Mouse (Mus musculus) forebrain, embryonic 10.5 days (tissue): ENCODE results near the gene Arl5c. TPM values are rescaled to one million over a fixed set of nuclear protein-coding genes. Genes with fewer than 3 reads are reported as not detected.

Source experiments
- DNase-seq: peaks from one replicate; pipeline ENCODE4 v3.0.0-alpha.2; 2017; ENCODE audit warnings: low spot score; ENCODE audit errors: extremely low spot score
- H3K27ac ChIP-seq: fragments of 300-500 bp; sonication (generic); 2 replicates; pipeline ENCODE4 v1.5.1; 2016; ENCODE audit warnings: mild to moderate bottlenecking
- H3K27me3 ChIP-seq: fragments of 300-500 bp; sonication (generic); 2 replicates; pipeline ENCODE4 v1.6.1; 2016; ENCODE audit warnings: mild to moderate bottlenecking; ENCODE audit not compliant: poor library complexity, severe bottlenecking
- H3K36me3 ChIP-seq: fragments of 300-500 bp; sonication (generic); replicated peaks from 2 replicates; pipeline ENCODE4 v1.6.1; 2016; ENCODE audit warnings: mild to moderate bottlenecking, moderate library complexity
- H3K4me1 ChIP-seq: fragments of 300-500 bp; sonication (generic); 2 replicates; pipeline ENCODE4 v1.6.1; 2016
- H3K4me3 ChIP-seq: fragments of 300-500 bp; sonication (generic); 2 replicates; pipeline ENCODE4 v1.5.1; 2016; ENCODE audit warnings: mild to moderate bottlenecking, moderate library complexity
- H3K9me3 ChIP-seq: fragments of 300-500 bp; sonication (generic); 2 replicates; pipeline ENCODE4 v1.6.1; 2016; ENCODE audit warnings: mild to moderate bottlenecking, moderate library complexity
- WGBS: fragments of 180-500 bp; shearing (Covaris S2); methylation state at CpG from one replicate; pipeline ENCODE4 v1.1.7; 2016; 5-methylcytosine and 5-hydroxymethylcytosine counted together
- polyA plus RNA-seq: library from polyadenylated mRNA; unstranded; fragments of >200 nt; fragmentation: Nextera tagmentation; extraction: Ambion mirVana; gene quantifications from 2 replicates; pipeline ENCODE4 v1.2.1, GENCODE M21; 2016

Arl5c gene
- polyA plus RNA-seq, 1 experiment from 2014 or later = 15.2 TPM

- DNase-seq = peak; percentile 93
- H3K4me1 ChIP-seq = peaks cover 42% of the 10 kb centered on the region
- H3K27ac ChIP-seq = peak within 1 kb of the TSS; percentile 99
- peaks cover 37% of the 10 kb centered on the region for H3K36me3 ChIP-seq
- H3K4me3 ChIP-seq = peak within 1 kb of the TSS; percentile 100
- peaks cover 2% of the 10 kb centered on the region for H3K27me3 ChIP-seq
- H3K9me3 ChIP-seq = no peaks in the 10 kb centered on the region
- under 1% methylated on average over 69 of the region's 69 CpGs for WGBS
Measured at GRCm38 (mm10) chr11:98026570-98027296, 30.8 kb upstream of the Arl5c start, which contains the start of gene Rpl19. TSS of gene Rpl19 (plus strand) at chr11:98026710.

- Histone ChIP-seq H3K9me3 (no peaks in the 10 kb centered on the region), H3K27me3 (peaks cover 7% of the 10 kb centered on the region), H3K4me1 (peaks cover 47% of the 10 kb centered on the region), H3K36me3 (peaks cover 35% of the 10 kb centered on the region), H3K27ac (peak overlapping the region; percentile 99), H3K4me3 (peak overlapping the region; percentile 100)
- 7% methylated on average over 15 of the region's 15 CpGs for WGBS
- DNase-seq = no peak
Measured at GRCm38 (mm10) chr11:98026248-98026569, 30.2 kb upstream of the Arl5c start.

GRCm38 (mm10) chr11:98024516-98024915, 28.5 kb upstream of the Arl5c start:
- Histone ChIP-seq H3K27ac (no peak overlapping the region), H3K27me3 (peaks cover 24% of the 10 kb centered on the region), H3K36me3 (peaks cover 18% of the 10 kb centered on the region), H3K9me3 (no peaks in the 10 kb centered on the region), H3K4me1 (peaks cover 64% of the 10 kb centered on the region), H3K4me3 (no peak overlapping the region)
- 94% methylated on average over 3 of the region's 3 CpGs for WGBS
- no peak for DNase-seq

GRCm38 (mm10) chr11:98022555-98023371, 26.8 kb upstream of the Arl5c start, which contains the start of gene Cacnb1:
TSS of gene Cacnb1 (minus strand) at chr11:98023034.
- H3K4me1 ChIP-seq = peaks cover 72% of the 10 kb centered on the region

GRCm38 (mm10) chr11:98022253-98022554, 26.2 kb upstream of the Arl5c start:
- peaks cover 12% of the 10 kb centered on the region for H3K36me3 ChIP-seq
- H3K27ac ChIP-seq = peak overlapping the region; percentile 95
- H3K4me3 ChIP-seq = peak overlapping the region; percentile 64
- no peak for DNase-seq
- WGBS = 0% methylated on average over 23 of the region's 23 CpGs
- H3K27me3 ChIP-seq = peaks cover 34% of the 10 kb centered on the region
- H3K4me1 ChIP-seq = peaks cover 70% of the 10 kb centered on the region
- H3K9me3 ChIP-seq = no peaks in the 10 kb centered on the region

More at GRCm38 (mm10) chr11:98022555-98023371, 26.8 kb upstream of the Arl5c start, which contains the start of gene Cacnb1:
- Histone ChIP-seq H3K27me3 (peaks cover 34% of the 10 kb centered on the region), H3K36me3 (peaks cover 7% of the 10 kb centered on the region; the same call in 1 of the 2 replicates), H3K4me3 (peak within 1 kb of the TSS; percentile 64), H3K9me3 (no peaks in the 10 kb centered on the region), H3K27ac (peak within 1 kb of the TSS; percentile 95)
- peak; percentile 84 for DNase-seq
- under 1% methylated on average over 52 of the region's 52 CpGs for WGBS

- peaks cover 34% of the 10 kb centered on the region for H3K27me3 ChIP-seq
- peak overlapping the region; percentile 64 for H3K4me3 ChIP-seq
- H3K4me1 ChIP-seq = peaks cover 70% of the 10 kb centered on the region
- no peak for DNase-seq
- peaks cover 17% of the 10 kb centered on the region for H3K36me3 ChIP-seq
- H3K9me3 ChIP-seq = no peaks in the 10 kb centered on the region
- peak overlapping the region; percentile 95 for H3K27ac ChIP-seq
- WGBS = 4% methylated on average over 34 of the region's 34 CpGs
Measured at GRCm38 (mm10) chr11:98021565-98022252, 25.7 kb upstream of the Arl5c start.

GRCm38 (mm10) chr11:98021118-98021517, 25.1 kb upstream of the Arl5c start:
- H3K4me1 ChIP-seq = peaks cover 67% of the 10 kb centered on the region
- H3K27ac ChIP-seq = peak overlapping the region; percentile 95; the same call in 1 of the 2 replicates
- H3K27me3 ChIP-seq = peaks cover 34% of the 10 kb centered on the region
- 72% methylated on average over 2 of the region's 2 CpGs for WGBS
- H3K36me3 ChIP-seq = peaks cover 23% of the 10 kb centered on the region
- peak overlapping the region; percentile 64 for H3K4me3 ChIP-seq
- H3K9me3 ChIP-seq = no peaks in the 10 kb centered on the region
- DNase-seq = no peak

GRCm38 (mm10) chr11:98020710-98021109, 24.7 kb upstream of the Arl5c start:
- no peak for DNase-seq
- Histone ChIP-seq H3K4me3 (peak overlapping the region; percentile 22; the same call in 1 of the 2 replicates), H3K4me1 (peaks cover 63% of the 10 kb centered on the region), H3K36me3 (peaks cover 27% of the 10 kb centered on the region), H3K27ac (peak overlapping the region; percentile 67; the same call in 1 of the 2 replicates), H3K9me3 (no peaks in the 10 kb centered on the region), H3K27me3 (peaks cover 34% of the 10 kb centered on the region)
- WGBS = 38% methylated on average over 1 of the region's 1 CpGs

- no peaks in the 10 kb centered on the region for H3K9me3 ChIP-seq
- H3K36me3 ChIP-seq = peaks cover 33% of the 10 kb centered on the region
- peak overlapping the region; percentile 22 for H3K4me3 ChIP-seq
- peaks cover 34% of the 10 kb centered on the region for H3K27me3 ChIP-seq
- WGBS = 39% methylated on average over 8 of the region's 8 CpGs
- H3K27ac ChIP-seq = peak overlapping the region; percentile 67
- no peak for DNase-seq
- H3K4me1 ChIP-seq = peaks cover 59% of the 10 kb centered on the region
Measured at GRCm38 (mm10) chr11:98019883-98020610, 24.1 kb upstream of the Arl5c start.

- DNase-seq = no peak
- peaks cover 41% of the 10 kb centered on the region for H3K36me3 ChIP-seq
- peak overlapping the region; percentile 67 for H3K27ac ChIP-seq
- H3K9me3 ChIP-seq = no peaks in the 10 kb centered on the region
- H3K4me3 ChIP-seq = peak overlapping the region; percentile 22
- peaks cover 34% of the 10 kb centered on the region for H3K27me3 ChIP-seq
- 21% methylated on average over 10 of the region's 10 CpGs for WGBS
- peaks cover 59% of the 10 kb centered on the region for H3K4me1 ChIP-seq
Measured at GRCm38 (mm10) chr11:98018858-98019641, 23.1 kb upstream of the Arl5c start.

- Histone ChIP-seq H3K27ac (peak overlapping the region; percentile 62), H3K27me3 (peaks cover 34% of the 10 kb centered on the region), H3K36me3 (peaks cover 44% of the 10 kb centered on the region), H3K4me1 (peaks cover 54% of the 10 kb centered on the region), H3K4me3 (peak overlapping the region; percentile 18; the same call in 1 of the 2 replicates), H3K9me3 (no peaks in the 10 kb centered on the region)
- 78% methylated on average over 6 of the region's 6 CpGs for WGBS
- no peak for DNase-seq
Measured at GRCm38 (mm10) chr11:98018222-98018621, 22.2 kb upstream of the Arl5c start.
